Mouse (Mus musculus) thymus, postnatal 4 days (tissue): ENCODE measurements around the gene Rbks.
A peak's percentile ranks its signal among the peaks of the same experiment; 100 is the strongest.

Source experiments
- DNase-seq: peaks from one replicate; pipeline ENCODE4 v3.0.0; 2021

The Rbks gene

GRCm38 (mm10) chr5:31614339-31615025 lies 82.9 kb downstream of the Rbks start:
- DNase-seq = peak; percentile 38

- peak; percentile 84 for DNase-seq
Measured at GRCm38 (mm10) chr5:31613852-31614286, 83.6 kb downstream of the Rbks start.

GRCm38 (mm10) chr5:31611186-31611585 lies 86.2 kb downstream of the Rbks start:
- no peak for DNase-seq

- DNase-seq = no peak
Measured at GRCm38 (mm10) chr5:31610376-31611086, 86.9 kb downstream of the Rbks start.

- DNase-seq = peak; percentile 55
Measured at GRCm38 (mm10) chr5:31606151-31606550, 91.3 kb downstream of the Rbks start.

- DNase-seq = no peak
Measured at GRCm38 (mm10) chr5:31603766-31604165, 93.7 kb downstream of the Rbks start.

GRCm38 (mm10) chr5:31602377-31602776 lies 95.0 kb downstream of the Rbks start:
- peak; percentile 68 for DNase-seq

- no peak for DNase-seq
Measured at GRCm38 (mm10) chr5:31601162-31601722, 96.2 kb downstream of the Rbks start.

- peak; percentile 26 for DNase-seq
Measured at GRCm38 (mm10) chr5:31599161-31599560, 98.3 kb downstream of the Rbks start.

- peak; percentile 72 for DNase-seq
Measured at GRCm38 (mm10) chr5:31598579-31598978, 98.8 kb downstream of the Rbks start.

- DNase-seq = no peak
Measured at GRCm38 (mm10) chr5:31598121-31598520, 99.3 kb downstream of the Rbks start.

- no peak for DNase-seq
Measured at GRCm38 (mm10) chr5:31597430-31597944, 99.9 kb downstream of the Rbks start.

GRCm38 (mm10) chr5:31596481-31597429 lies 100.7 kb downstream of the Rbks start, which contains the start of gene Mrpl33:
Gene Mrpl33 (plus strand): TSS chr5:31596935.
- DNase-seq = peak; percentile 81

GRCm38 (mm10) chr5:31595868-31596267 lies 101.6 kb downstream of the Rbks start:
- DNase-seq = no peak

GRCm38 (mm10) chr5:31591122-31591521 lies 106.3 kb downstream of the Rbks start:
- DNase-seq = no peak

- DNase-seq = no peak
Measured at GRCm38 (mm10) chr5:31589711-31590319, 107.6 kb downstream of the Rbks start.

GRCm38 (mm10) chr5:31588672-31589071 lies 108.8 kb downstream of the Rbks start:
- DNase-seq = peak; percentile 43

GRCm38 (mm10) chr5:31588016-31588415 lies 109.4 kb downstream of the Rbks start:
- DNase-seq = no peak

- no peak for DNase-seq
Measured at GRCm38 (mm10) chr5:31585526-31585925, 111.9 kb downstream of the Rbks start.

GRCm38 (mm10) chr5:31583261-31583660 lies 114.2 kb downstream of the Rbks start:
- no peak for DNase-seq

GRCm38 (mm10) chr5:31581932-31582331 lies 115.5 kb downstream of the Rbks start:
- DNase-seq = no peak

- no peak for DNase-seq
Measured at GRCm38 (mm10) chr5:31581263-31581662, 116.2 kb downstream of the Rbks start.
